Mouse (Mus musculus) kidney, embryonic 16.5 days (tissue): ENCODE results near the gene Sema4a. TPM values are rescaled to one million over a fixed set of nuclear protein-coding genes. Genes with fewer than 3 reads are reported as not detected.

ENCODE experiments used
- ATAC-seq: fragments of 200-750 bp; cut with Nextera tagmentation; 2 replicates; pipeline ENCODE4 v1.8.0; 2017; ENCODE audit warnings: moderate TSS enrichment; ENCODE audit not compliant: low FRiP score, low TSS enrichment
- H3K27ac ChIP-seq: fragments of 300-500 bp; sonication (generic); 2 replicates; pipeline ENCODE4 v1.5.1; 2014; ENCODE audit warnings: low read length
- H3K27me3 ChIP-seq: fragments of 300-500 bp; sonication (generic); 2 replicates; pipeline ENCODE4 v1.6.1; 2014; ENCODE audit warnings: low read length, control low read depth, mixed read lengths; ENCODE audit not compliant: insufficient read depth
- H3K36me3 ChIP-seq: fragments of 300-500 bp; sonication (generic); 2 replicates; pipeline ENCODE4 v1.6.1; 2014; ENCODE audit warnings: low read length, control low read depth, mixed read lengths; ENCODE audit not compliant: insufficient read depth
- H3K4me1 ChIP-seq: fragments of 300-500 bp; sonication (generic); 2 replicates; pipeline ENCODE4 v1.6.1; 2014; ENCODE audit warnings: low read length, control low read depth, mixed read lengths; ENCODE audit not compliant: insufficient read depth
- H3K4me2 ChIP-seq: fragments of 300-500 bp; sonication (generic); replicated peaks from 2 replicates; pipeline ENCODE4 v1.6.1; 2014; ENCODE audit warnings: low read depth, low read length
- H3K4me3 ChIP-seq: fragments of 300-500 bp; sonication (generic); 2 replicates; pipeline ENCODE4 v1.5.1; 2014; ENCODE audit warnings: mild to moderate bottlenecking, low read length
- H3K9ac ChIP-seq: fragments of 300-500 bp; sonication (generic); replicated peaks from 2 replicates; pipeline ENCODE4 v1.6.1; 2014; ENCODE audit warnings: low read length
- H3K9me3 ChIP-seq: fragments of 300-500 bp; sonication (generic); 2 replicates; pipeline ENCODE4 v1.6.1; 2016; ENCODE audit warnings: low read length, control low read depth
- WGBS: fragments of 180-500 bp; shearing (Covaris S2); extraction: QIAGEN DNeasy Blood & Tissue Kit; methylation state at CpG from one replicate; pipeline ENCODE4 v1.1.7; 2014; 5-methylcytosine and 5-hydroxymethylcytosine counted together
- polyA plus RNA-seq: library from polyadenylated mRNA; unstranded; fragments of >200 nt; fragmentation: Nextera tagmentation; extraction: Ambion mirVana; gene quantifications from 2 replicates; pipeline ENCODE4 v1.2.1, GENCODE M21; 2015

The Sema4a gene
- polyA plus RNA-seq, 1 experiment from 2014 or later = 19.6 TPM

- no peak overlapping the region for H3K27ac ChIP-seq
- 81% methylated on average over 1 of the region's 1 CpGs for WGBS
Measured at GRCm38 (mm10) chr3:88487396-88487795, 26.4 kb upstream of the Sema4a start.

GRCm38 (mm10) chr3:88486887-88487286 is 25.9 kb upstream of the Sema4a start:
- Histone ChIP-seq H3K36me3 (peaks cover 17% of the 10 kb centered on the region), H3K4me2 (no peak overlapping the region), H3K27ac (no peak overlapping the region), H3K4me3 (no peak overlapping the region), H3K27me3 (peaks cover 35% of the 10 kb centered on the region), H3K9ac (no peak overlapping the region), H3K9me3 (no peaks in the 10 kb centered on the region), H3K4me1 (peaks cover 23% of the 10 kb centered on the region)
- 85% methylated on average over 4 of the region's 4 CpGs for WGBS
- ATAC-seq = no peak

More at GRCm38 (mm10) chr3:88487396-88487795, 26.4 kb upstream of the Sema4a start:
- H3K4me2 ChIP-seq = no peak overlapping the region
- H3K4me3 ChIP-seq = no peak overlapping the region
- no peaks in the 10 kb centered on the region for H3K9me3 ChIP-seq
- H3K4me1 ChIP-seq = peaks cover 26% of the 10 kb centered on the region
- peaks cover 35% of the 10 kb centered on the region for H3K27me3 ChIP-seq
- ATAC-seq = no peak
- peaks cover 17% of the 10 kb centered on the region for H3K36me3 ChIP-seq
- H3K9ac ChIP-seq = no peak overlapping the region

DNA sequence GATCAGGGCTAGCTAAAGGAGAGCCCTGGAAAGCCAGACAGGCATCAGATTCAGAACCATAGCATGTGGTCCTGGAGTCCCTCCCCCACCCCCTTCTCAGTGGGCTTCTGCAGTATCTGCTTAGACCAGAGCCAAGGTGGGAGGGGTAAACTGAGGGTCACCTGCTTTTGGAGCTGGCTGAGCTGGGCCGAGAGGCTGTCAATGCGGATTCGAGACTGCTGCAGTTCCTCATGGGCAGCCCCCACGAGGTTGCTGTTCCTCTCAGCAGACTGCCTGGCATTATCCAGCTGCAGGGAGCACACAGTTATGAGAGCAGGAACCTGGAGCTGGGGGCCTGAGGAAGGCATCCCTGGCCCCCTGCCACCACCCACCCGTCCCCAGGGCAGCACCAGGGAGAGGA is 25.1 kb upstream of the Sema4a start:
- Histone ChIP-seq H3K4me2 (no peak overlapping the region), H3K36me3 (peaks cover 17% of the 10 kb centered on the region), H3K27me3 (peaks cover 35% of the 10 kb centered on the region), H3K4me3 (no peak overlapping the region), H3K9ac (no peak overlapping the region), H3K27ac (no peak overlapping the region), H3K9me3 (no peaks in the 10 kb centered on the region), H3K4me1 (peaks cover 20% of the 10 kb centered on the region)
- 85% methylated on average over 5 of the region's 5 CpGs for WGBS
- ATAC-seq = no peak

DNA sequence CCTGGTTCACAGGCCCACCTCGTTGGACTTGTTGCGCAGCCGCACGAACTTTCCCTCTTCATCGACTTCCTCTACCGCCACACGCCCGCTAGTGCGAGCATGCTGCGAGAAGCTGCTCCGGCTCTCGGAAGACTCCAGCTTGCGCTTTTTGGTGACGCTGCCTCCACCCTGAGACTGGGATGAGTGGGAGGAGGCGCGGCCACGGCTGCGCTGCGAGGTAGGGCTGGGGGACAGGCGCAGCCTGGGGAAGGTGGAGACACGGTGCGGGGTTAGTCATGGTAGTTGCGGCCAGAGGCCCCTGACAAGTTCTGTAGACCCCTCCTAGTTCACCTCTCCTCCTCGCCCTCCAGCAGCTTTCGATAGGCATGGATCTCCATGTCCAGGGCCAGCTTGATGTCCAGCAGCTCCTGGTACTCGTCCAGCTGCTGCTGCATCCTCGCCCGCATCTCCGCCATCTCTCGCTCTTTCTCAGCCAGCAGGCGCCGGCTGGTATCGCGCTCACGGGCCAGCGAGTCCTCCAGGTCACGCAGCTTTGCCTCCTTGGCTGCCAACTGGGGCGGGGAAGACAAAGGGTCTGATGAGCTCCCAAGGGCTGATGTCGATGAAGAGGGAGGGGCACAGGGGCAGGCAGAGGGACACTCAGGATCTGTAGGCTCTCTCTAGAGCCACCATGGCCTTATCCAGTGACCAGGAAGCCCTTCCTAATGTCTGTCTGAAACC is 23.8 kb upstream of the Sema4a start:
- H3K4me2 ChIP-seq = peak overlapping the region; percentile 56
- peak overlapping the region; percentile 35 for H3K4me3 ChIP-seq
- ATAC-seq = no peak; the same call in 1 of the 2 replicates
- H3K27ac ChIP-seq = no peak overlapping the region
- peak overlapping the region; percentile 49; the same call in 1 of the 2 replicates for H3K9ac ChIP-seq
- no peaks in the 10 kb centered on the region for H3K9me3 ChIP-seq
- WGBS = 14% methylated on average over 39 of the region's 39 CpGs
- H3K4me1 ChIP-seq = peaks cover 19% of the 10 kb centered on the region
- H3K36me3 ChIP-seq = peaks cover 17% of the 10 kb centered on the region
- H3K27me3 ChIP-seq = peaks cover 35% of the 10 kb centered on the region

- Histone ChIP-seq H3K9ac (no peak overlapping the region), H3K9me3 (no peaks in the 10 kb centered on the region), H3K27me3 (peaks cover 35% of the 10 kb centered on the region), H3K4me1 (peaks cover 13% of the 10 kb centered on the region), H3K4me3 (no peak overlapping the region), H3K36me3 (peaks cover 17% of the 10 kb centered on the region), H3K27ac (no peak overlapping the region), H3K4me2 (no peak overlapping the region)
- ATAC-seq = no peak; the same call in none of the 2 replicates
- 11% methylated on average over 5 of the region's 5 CpGs for WGBS
Measured at GRCm38 (mm10) chr3:88483621-88484020, 22.6 kb upstream of the Sema4a start.

DNA sequence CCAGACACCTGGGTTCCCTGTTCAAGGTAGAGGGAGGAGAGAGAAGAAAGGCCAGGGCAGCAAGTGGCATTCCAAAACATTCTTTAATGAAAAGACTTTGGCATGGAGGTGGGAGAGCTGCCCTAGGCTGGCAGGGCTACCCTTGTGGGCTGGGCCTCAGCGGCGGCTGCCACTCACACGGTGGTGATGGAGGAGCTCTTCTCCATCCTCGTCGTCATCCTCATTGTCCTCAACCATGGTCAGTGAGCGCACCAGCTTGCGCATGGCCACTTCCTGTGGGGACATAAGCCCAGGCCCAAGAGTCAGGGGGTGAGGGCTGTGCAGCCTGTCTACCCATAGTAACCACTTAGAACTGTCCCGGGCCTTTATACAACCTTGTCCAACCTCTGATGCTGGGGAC is 22.2 kb upstream of the Sema4a start:
- ATAC-seq = no peak

GRCm38 (mm10) chr3:88482336-88482735 is 21.4 kb upstream of the Sema4a start:
- no peaks in the 10 kb centered on the region for H3K9me3 ChIP-seq
- H3K27ac ChIP-seq = no peak overlapping the region
- peaks cover 11% of the 10 kb centered on the region for H3K4me1 ChIP-seq
- no peak overlapping the region for H3K4me3 ChIP-seq
- H3K27me3 ChIP-seq = peaks cover 35% of the 10 kb centered on the region
- H3K4me2 ChIP-seq = no peak overlapping the region
- peaks cover 17% of the 10 kb centered on the region for H3K36me3 ChIP-seq
- no peak overlapping the region for H3K9ac ChIP-seq
- 34% methylated on average over 18 of the region's 18 CpGs for WGBS
- no peak for ATAC-seq

More for the DNA sequence above, 22.2 kb upstream of the Sema4a start:
- Histone ChIP-seq H3K27ac (no peak overlapping the region), H3K36me3 (peaks cover 17% of the 10 kb centered on the region), H3K4me3 (no peak overlapping the region), H3K4me2 (no peak overlapping the region), H3K27me3 (peaks cover 35% of the 10 kb centered on the region), H3K9ac (no peak overlapping the region), H3K4me1 (peaks cover 11% of the 10 kb centered on the region), H3K9me3 (no peaks in the 10 kb centered on the region)
- 82% methylated on average over 8 of the region's 8 CpGs for WGBS

GRCm38 (mm10) chr3:88481372-88482040 is 20.5 kb upstream of the Sema4a start:
- peaks cover 32% of the 10 kb centered on the region for H3K27me3 ChIP-seq
- H3K27ac ChIP-seq = no peak overlapping the region
- WGBS = 47% methylated on average over 8 of the region's 8 CpGs
- ATAC-seq = no peak
- H3K9ac ChIP-seq = no peak overlapping the region
- H3K4me2 ChIP-seq = no peak overlapping the region
- H3K9me3 ChIP-seq = no peaks in the 10 kb centered on the region
- peaks cover 11% of the 10 kb centered on the region for H3K4me1 ChIP-seq
- peaks cover 14% of the 10 kb centered on the region for H3K36me3 ChIP-seq
- no peak overlapping the region for H3K4me3 ChIP-seq

DNA sequence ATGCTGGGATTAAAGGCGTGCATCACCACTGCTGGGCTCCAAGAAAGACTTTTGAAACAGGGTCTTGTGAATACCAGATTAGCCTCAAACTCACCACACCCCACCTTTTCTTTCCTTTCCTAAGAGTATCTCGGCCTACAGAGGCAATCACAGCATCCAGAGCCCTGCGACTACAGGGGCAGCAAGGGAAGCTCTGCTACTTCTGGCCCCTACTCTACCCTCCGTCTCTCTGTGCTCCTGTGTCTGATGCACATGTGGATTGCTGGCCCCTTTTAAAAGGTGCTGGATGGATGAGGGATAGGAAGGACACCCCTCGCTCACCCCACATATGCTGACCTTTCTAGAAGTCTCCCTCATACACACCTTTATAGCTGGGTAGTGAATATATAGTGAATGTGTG is 19.7 kb upstream of the Sema4a start:
- Histone ChIP-seq H3K4me2 (no peak overlapping the region), H3K4me3 (no peak overlapping the region), H3K27me3 (peaks cover 23% of the 10 kb centered on the region), H3K9ac (no peak overlapping the region), H3K27ac (no peak overlapping the region), H3K4me1 (peaks cover 11% of the 10 kb centered on the region), H3K36me3 (peaks cover 5% of the 10 kb centered on the region), H3K9me3 (no peaks in the 10 kb centered on the region)
- ATAC-seq = no peak
- 92% methylated on average over 5 of the region's 5 CpGs for WGBS

GRCm38 (mm10) chr3:88479828-88480227 is 18.8 kb upstream of the Sema4a start:
- 80% methylated on average over 4 of the region's 4 CpGs for WGBS
- Histone ChIP-seq H3K36me3 (peaks cover 4% of the 10 kb centered on the region; the same call in 1 of the 2 replicates), H3K9ac (no peak overlapping the region), H3K27ac (no peak overlapping the region), H3K4me2 (no peak overlapping the region), H3K9me3 (no peaks in the 10 kb centered on the region), H3K27me3 (peaks cover 16% of the 10 kb centered on the region), H3K4me1 (peaks cover 7% of the 10 kb centered on the region), H3K4me3 (no peak overlapping the region)
- no peak for ATAC-seq
